Mouse (Mus musculus): ENCODE measurements at regions not wholly inside any gene's neighbourhood (a gene's known extent, or its start where the extent isn't known, plus 50 kb on each side); places are given as distances from the start of the nearest gene placed in this dataset.

GRCm38 (mm10) chr16:25587879-25588347 lies 95.7 kb upstream of the Trp63 start:
- ATAC-seq (replicated peaks; ENCODE audit: low FRiP score): no peak
- no peak overlapping the region for H3K4me3 ChIP-seq (replicated peaks)
- no peak overlapping the region for H3K9ac ChIP-seq
- no peaks in the 10 kb centered on the region for H3K36me3 ChIP-seq
- no peaks in the 10 kb centered on the region for H3K27me3 ChIP-seq
- no peaks in the 10 kb centered on the region for H3K9me3 ChIP-seq (replicated peaks)
- WGBS: 85% methylated on average over 10 of the region's 10 CpGs
- H3K4me2 ChIP-seq: no peak overlapping the region
- no peak overlapping the region for H3K27ac ChIP-seq
- 0 out of 2 replicates have a peak, but pooled peaks cover 3% of the 10 kb centered on the region for H3K4me1 ChIP-seq

- no peaks in the 10 kb centered on the region for H3K27me3 ChIP-seq
- 69% methylated on average over 1 of the region's 1 CpGs for WGBS
- H3K9me3 ChIP-seq (replicated peaks): no peaks in the 10 kb centered on the region
These were observed 86.1 kb upstream of the Trp63 start for GRCm38 (mm10) chr16:25597435-25597834.

GRCm38 (mm10) chr16:25603121-25603520 lies 80.4 kb upstream of the Trp63 start:
- Histone ChIP-seq H3K4me1 (no peaks in the 10 kb centered on the region), H3K4me2 (no peak overlapping the region), H3K9ac (no peak overlapping the region), H3K36me3 (no peaks in the 10 kb centered on the region), H3K27ac (no peak overlapping the region), H3K27me3 (no peaks in the 10 kb centered on the region), H3K9me3 (replicated peaks) (no peaks in the 10 kb centered on the region), H3K4me3 (replicated peaks) (no peak overlapping the region)
- WGBS: 78% methylated on average over 2 of the region's 2 CpGs
- no peak for ATAC-seq (replicated peaks; ENCODE audit: low FRiP score)

More at GRCm38 (mm10) chr16:25597435-25597834, 86.1 kb upstream of the Trp63 start:
- Histone ChIP-seq H3K9ac (no peak overlapping the region), H3K4me3 (replicated peaks) (no peak overlapping the region), H3K4me2 (no peak overlapping the region), H3K36me3 (no peaks in the 10 kb centered on the region), H3K4me1 (no peaks in the 10 kb centered on the region), H3K27ac (no peak overlapping the region)
- no peak for ATAC-seq (replicated peaks; ENCODE audit: low FRiP score)

- no peaks in the 10 kb centered on the region for H3K9me3 ChIP-seq (replicated peaks)
- no peak overlapping the region for H3K9ac ChIP-seq
- H3K27ac ChIP-seq: no peak overlapping the region
- H3K4me3 ChIP-seq (replicated peaks): no peak overlapping the region
- H3K4me2 ChIP-seq: no peak overlapping the region
- no peak for ATAC-seq (replicated peaks; ENCODE audit: low FRiP score)
- H3K27me3 ChIP-seq: no peaks in the 10 kb centered on the region
- 79% methylated on average over 4 of the region's 4 CpGs for WGBS
- H3K4me1 ChIP-seq: no peaks in the 10 kb centered on the region
- no peaks in the 10 kb centered on the region for H3K36me3 ChIP-seq
These were observed 68.3 kb upstream of the Trp63 start for GRCm38 (mm10) chr16:25615229-25615628.

- no peak overlapping the region for H3K9ac ChIP-seq
- no peaks in the 10 kb centered on the region for H3K4me1 ChIP-seq
- no peak overlapping the region for H3K4me3 ChIP-seq (replicated peaks)
- H3K9me3 ChIP-seq (replicated peaks): no peaks in the 10 kb centered on the region
- H3K27me3 ChIP-seq: no peaks in the 10 kb centered on the region
- H3K27ac ChIP-seq: no peak overlapping the region
- H3K36me3 ChIP-seq: no peaks in the 10 kb centered on the region
- no peak for ATAC-seq (replicated peaks; ENCODE audit: low FRiP score)
- no peak overlapping the region for H3K4me2 ChIP-seq
These were observed 67.9 kb upstream of the Trp63 start for GRCm38 (mm10) chr16:25615646-25616045.

- Histone ChIP-seq H3K4me2 (no peak overlapping the region), H3K36me3 (no peaks in the 10 kb centered on the region), H3K9me3 (replicated peaks) (no peaks in the 10 kb centered on the region), H3K27ac (no peak overlapping the region), H3K4me1 (no peaks in the 10 kb centered on the region), H3K27me3 (no peaks in the 10 kb centered on the region), H3K4me3 (replicated peaks) (no peak overlapping the region), H3K9ac (no peak overlapping the region)
- 81% methylated on average over 4 of the region's 4 CpGs for WGBS
- ATAC-seq (replicated peaks; ENCODE audit: low FRiP score): no peak
These were observed 64.7 kb upstream of the Trp63 start for GRCm38 (mm10) chr16:25618898-25619297.

GRCm38 (mm10) chr16:25622651-25623050 lies 60.9 kb upstream of the Trp63 start:
- no peaks in the 10 kb centered on the region for H3K9me3 ChIP-seq (replicated peaks)
- no peak overlapping the region for H3K4me2 ChIP-seq
- no peaks in the 10 kb centered on the region for H3K27me3 ChIP-seq
- H3K36me3 ChIP-seq: no peaks in the 10 kb centered on the region
- no peaks in the 10 kb centered on the region for H3K4me1 ChIP-seq
- H3K9ac ChIP-seq: no peak overlapping the region
- H3K27ac ChIP-seq: no peak overlapping the region
- 92% methylated on average over 2 of the region's 2 CpGs for WGBS
- no peak for ATAC-seq (replicated peaks; ENCODE audit: low FRiP score)
- H3K4me3 ChIP-seq (replicated peaks): no peak overlapping the region

- H3K27ac ChIP-seq: no peak overlapping the region
- no peaks in the 10 kb centered on the region for H3K36me3 ChIP-seq
- no peak overlapping the region for H3K4me3 ChIP-seq (replicated peaks)
- no peaks in the 10 kb centered on the region for H3K9me3 ChIP-seq (replicated peaks)
- no peak for ATAC-seq (replicated peaks; ENCODE audit: low FRiP score)
- no peak overlapping the region for H3K9ac ChIP-seq
- WGBS: 68% methylated on average over 1 of the region's 1 CpGs
- no peaks in the 10 kb centered on the region for H3K4me1 ChIP-seq
- no peaks in the 10 kb centered on the region for H3K27me3 ChIP-seq
- H3K4me2 ChIP-seq: no peak overlapping the region
These were observed 59.5 kb upstream of the Trp63 start for GRCm38 (mm10) chr16:25623986-25624623.

- no peaks in the 10 kb centered on the region for H3K9me3 ChIP-seq (replicated peaks)
- no peak overlapping the region for H3K27ac ChIP-seq
- no peaks in the 10 kb centered on the region for H3K36me3 ChIP-seq
- H3K4me1 ChIP-seq: no peaks in the 10 kb centered on the region
- H3K4me2 ChIP-seq: no peak overlapping the region
- H3K27me3 ChIP-seq: no peaks in the 10 kb centered on the region
- H3K4me3 ChIP-seq (replicated peaks): no peak overlapping the region
- 65% methylated on average over 3 of the region's 3 CpGs for WGBS
- H3K9ac ChIP-seq: no peak overlapping the region
- no peak for ATAC-seq (replicated peaks; ENCODE audit: low FRiP score)
These were observed 53.8 kb upstream of the Trp63 start for GRCm38 (mm10) chr16:25629750-25630149.

GRCm38 (mm10) chr16:25631139-25631716 lies 52.3 kb upstream of the Trp63 start:
- Histone ChIP-seq H3K27ac (no peak overlapping the region), H3K9ac (no peak overlapping the region), H3K27me3 (no peaks in the 10 kb centered on the region), H3K9me3 (replicated peaks) (no peaks in the 10 kb centered on the region), H3K36me3 (no peaks in the 10 kb centered on the region), H3K4me2 (no peak overlapping the region), H3K4me3 (replicated peaks) (no peak overlapping the region), H3K4me1 (no peaks in the 10 kb centered on the region)
- 91% methylated on average over 6 of the region's 6 CpGs for WGBS
- no peak for ATAC-seq (replicated peaks; ENCODE audit: low FRiP score)
